Mouse (Mus musculus) central nervous system, embryonic 18 days (tissue): Measurements from ENCODE around the gene Tti1. TPM values are rescaled to one million over a fixed set of nuclear protein-coding genes. Genes with fewer than 3 reads are reported as not detected.

Source experiments
- polyA plus RNA-seq: library from polyadenylated mRNA; depleted of rRNA; stranded (reverse); fragments of >200 nt; gene quantifications from 2 replicates; pipeline ENCODE4 v1.2.3, GENCODE M21; 2012; rRNA removed

The Tti1 gene
- 14.4 and 15.6 TPM in 2 replicates for polyA plus RNA-seq

GRCm38 (mm10) chr2:158028354-158028863 is at the start of gene Tti1, which contains the start of gene Rprd1b:
TSS of gene Tti1 (minus strand) at chr2:158028433.
TSS of gene Rprd1b (plus strand) at chr2:158028497.

Other genes with a start within 250 kb of the Tti1 start
- 86.6 and 93.9 TPM in 2 replicates for gene Vstm2l, start 113.8 kb downstream of the Tti1 start, polyA plus RNA-seq
- 18.8 and 20.3 TPM in 2 replicates for gene Rprd1b, start 64 bp upstream of the Tti1 start, polyA plus RNA-seq
- gene Tgm2, start 118.0 kb upstream of the Tti1 start, polyA plus RNA-seq: 8.0 and 17.7 TPM in 2 replicates
- 3.1 and 3.2 TPM in 2 replicates for gene D630003M21Rik, start 200.8 kb upstream of the Tti1 start, polyA plus RNA-seq
- gene Bpi, start 229.7 kb upstream of the Tti1 start, polyA plus RNA-seq: not detected in 2 replicates